Mouse (Mus musculus): ENCODE data around the gene Ubap1l. TPM values are rescaled to one million over a fixed set of nuclear protein-coding genes. Genes with fewer than 3 reads are reported as not detected.

Ubap1l gene
- polyA plus RNA-seq, 1 experiment from 2014 or later, result 0.47 TPM

GRCm38 (mm10) chr9:65382031-65382750 lies 21.4 kb downstream of the Ubap1l start:
- no peaks in the 10 kb centered on the region for H3K36me3 ChIP-seq (ENCODE audit: control insufficient read depth, insufficient read depth, low read length)
- 75% methylated on average over 6 of the region's 6 CpGs for WGBS
- H3K4me2 ChIP-seq (ENCODE audit: low read depth, severe bottlenecking), result no peak overlapping the region
- no peaks in the 10 kb centered on the region for H3K9me3 ChIP-seq (ENCODE audit: control insufficient read depth, low read length)
- no peak overlapping the region for H3K9ac ChIP-seq (ENCODE audit: low read length)
- DNase-seq (ENCODE audit: low spot score), result no peak
- no peaks in the 10 kb centered on the region for H3K4me1 ChIP-seq (ENCODE audit: control insufficient read depth, insufficient read depth, low read length)
- H3K4me3 ChIP-seq (ENCODE audit: low read depth, low read length), result no peak overlapping the region
- H3K27me3 ChIP-seq (ENCODE audit: control insufficient read depth, insufficient read depth, low read length), result no peaks in the 10 kb centered on the region
- ATAC-seq (ENCODE audit: insufficient number of reproducible peaks, low FRiP score, low TSS enrichment, low read depth), result no peak
- H3K27ac ChIP-seq (replicated peaks; ENCODE audit: low read depth, low read length), result no peak overlapping the region

GRCm38 (mm10) chr9:65382751-65383097 lies 21.9 kb downstream of the Ubap1l start:
- H3K4me2 ChIP-seq (ENCODE audit: low read depth, severe bottlenecking), result no peak overlapping the region
- H3K27ac ChIP-seq (replicated peaks; ENCODE audit: low read depth, low read length), result no peak overlapping the region
- no peaks in the 10 kb centered on the region for H3K27me3 ChIP-seq (ENCODE audit: control insufficient read depth, insufficient read depth, low read length)
- no peaks in the 10 kb centered on the region for H3K9me3 ChIP-seq (ENCODE audit: control insufficient read depth, low read length)
- H3K36me3 ChIP-seq (ENCODE audit: control insufficient read depth, insufficient read depth, low read length), result no peaks in the 10 kb centered on the region
- H3K4me3 ChIP-seq (ENCODE audit: low read depth, low read length), result no peak overlapping the region
- no peak overlapping the region for H3K9ac ChIP-seq (ENCODE audit: low read length)
- WGBS, result 58% methylated on average over 3 of the region's 3 CpGs
- no peaks in the 10 kb centered on the region for H3K4me1 ChIP-seq (ENCODE audit: control insufficient read depth, insufficient read depth, low read length)
- DNase-seq (ENCODE audit: low spot score) (no peak), ATAC-seq (ENCODE audit: insufficient number of reproducible peaks, low FRiP score, low TSS enrichment, low read depth) (no peak)

- no peak overlapping the region for H3K4me3 ChIP-seq (ENCODE audit: low read depth, low read length)
- 32% methylated on average over 3 of the region's 3 CpGs for WGBS
- H3K4me2 ChIP-seq (ENCODE audit: low read depth, severe bottlenecking), result no peak overlapping the region
- no peak overlapping the region for H3K9ac ChIP-seq (ENCODE audit: low read length)
- no peak overlapping the region for H3K27ac ChIP-seq (replicated peaks; ENCODE audit: low read depth, low read length)
- no peak for ATAC-seq (ENCODE audit: insufficient number of reproducible peaks, low FRiP score, low TSS enrichment, low read depth)
- H3K9me3 ChIP-seq (ENCODE audit: control insufficient read depth, low read length), result no peaks in the 10 kb centered on the region
- DNase-seq (ENCODE audit: low spot score), result no peak
- no peaks in the 10 kb centered on the region for H3K27me3 ChIP-seq (ENCODE audit: control insufficient read depth, insufficient read depth, low read length)
- no peaks in the 10 kb centered on the region for H3K4me1 ChIP-seq (ENCODE audit: control insufficient read depth, insufficient read depth, low read length)
- H3K36me3 ChIP-seq (ENCODE audit: control insufficient read depth, insufficient read depth, low read length), result no peaks in the 10 kb centered on the region
Observed at GRCm38 (mm10) chr9:65384276-65384675, 23.4 kb downstream of the Ubap1l start.

- H3K4me1 ChIP-seq (ENCODE audit: control insufficient read depth, insufficient read depth, low read length), result no peaks in the 10 kb centered on the region
- H3K4me3 ChIP-seq (ENCODE audit: low read depth, low read length), result no peak overlapping the region
- WGBS, result 16% methylated on average over 8 of the region's 8 CpGs
- no peaks in the 10 kb centered on the region for H3K36me3 ChIP-seq (ENCODE audit: control insufficient read depth, insufficient read depth, low read length)
- ATAC-seq (ENCODE audit: insufficient number of reproducible peaks, low FRiP score, low TSS enrichment, low read depth) (no peak), DNase-seq (ENCODE audit: low spot score) (no peak)
- no peak overlapping the region for H3K4me2 ChIP-seq (ENCODE audit: low read depth, severe bottlenecking)
- peaks cover 4% of the 10 kb centered on the region for H3K9me3 ChIP-seq (ENCODE audit: control insufficient read depth, low read length)
- H3K27ac ChIP-seq (replicated peaks; ENCODE audit: low read depth, low read length), result no peak overlapping the region
- H3K27me3 ChIP-seq (ENCODE audit: control insufficient read depth, insufficient read depth, low read length), result peaks cover 17% of the 10 kb centered on the region
- no peak overlapping the region for H3K9ac ChIP-seq (ENCODE audit: low read length)
Observed at GRCm38 (mm10) chr9:65386373-65387140, 25.7 kb downstream of the Ubap1l start.

GRCm38 (mm10) chr9:65390752-65391612 lies 30.1 kb downstream of the Ubap1l start:
- H3K27me3 ChIP-seq (ENCODE audit: control insufficient read depth, insufficient read depth, low read length), result peaks cover 30% of the 10 kb centered on the region
- ATAC-seq (ENCODE audit: insufficient number of reproducible peaks, low FRiP score, low TSS enrichment, low read depth) (0 out of 2 replicates have a peak, but pooled peaks have one; percentile 13), DNase-seq (ENCODE audit: low spot score) (peak; percentile 52)
- WGBS, result 16% methylated on average over 96 of the region's 96 CpGs
- peaks cover 4% of the 10 kb centered on the region for H3K9me3 ChIP-seq (ENCODE audit: control insufficient read depth, low read length)
- H3K4me3 ChIP-seq (ENCODE audit: low read depth, low read length), result peak overlapping the region; percentile 40
- no peak overlapping the region for H3K27ac ChIP-seq (replicated peaks; ENCODE audit: low read depth, low read length)
- no peaks in the 10 kb centered on the region for H3K4me1 ChIP-seq (ENCODE audit: control insufficient read depth, insufficient read depth, low read length)
- no peaks in the 10 kb centered on the region for H3K36me3 ChIP-seq (ENCODE audit: control insufficient read depth, insufficient read depth, low read length)
- H3K4me2 ChIP-seq (ENCODE audit: low read depth, severe bottlenecking), result peak overlapping the region; percentile 66
- H3K9ac ChIP-seq (ENCODE audit: low read length), result peak overlapping the region; percentile 41

GRCm38 (mm10) chr9:65391613-65391964 lies 30.7 kb downstream of the Ubap1l start, which contains the start of gene Kbtbd13:
Kbtbd13 (minus strand) TSS chr9:65391652.
- Histone ChIP-seq H3K9ac (ENCODE audit: low read length) (peak within 1 kb of the TSS; percentile 41), H3K36me3 (ENCODE audit: control insufficient read depth, insufficient read depth, low read length) (no peaks in the 10 kb centered on the region), H3K4me3 (ENCODE audit: low read depth, low read length) (peak within 1 kb of the TSS; percentile 40), H3K27ac (replicated peaks; ENCODE audit: low read depth, low read length) (no peak within 1 kb of the TSS), H3K4me1 (ENCODE audit: control insufficient read depth, insufficient read depth, low read length) (no peaks in the 10 kb centered on the region), H3K27me3 (ENCODE audit: control insufficient read depth, insufficient read depth, low read length) (peaks cover 30% of the 10 kb centered on the region), H3K4me2 (ENCODE audit: low read depth, severe bottlenecking) (peak within 1 kb of the TSS; percentile 66), H3K9me3 (ENCODE audit: control insufficient read depth, low read length) (peaks cover 4% of the 10 kb centered on the region)
- 35% methylated on average over 8 of the region's 8 CpGs for WGBS
- ATAC-seq (ENCODE audit: insufficient number of reproducible peaks, low FRiP score, low TSS enrichment, low read depth) (no peak), DNase-seq (ENCODE audit: low spot score) (no peak)

GRCm38 (mm10) chr9:65392638-65393364 lies 32.0 kb downstream of the Ubap1l start:
- no peak overlapping the region for H3K4me3 ChIP-seq (ENCODE audit: low read depth, low read length)
- peak; percentile 83 for DNase-seq (ENCODE audit: low spot score)
- peaks cover 30% of the 10 kb centered on the region for H3K27me3 ChIP-seq (ENCODE audit: control insufficient read depth, insufficient read depth, low read length)
- H3K4me1 ChIP-seq (ENCODE audit: control insufficient read depth, insufficient read depth, low read length), result no peaks in the 10 kb centered on the region
- WGBS, result 30% methylated on average over 6 of the region's 6 CpGs
- H3K4me2 ChIP-seq (ENCODE audit: low read depth, severe bottlenecking), result no peak overlapping the region
- no peak overlapping the region for H3K27ac ChIP-seq (replicated peaks; ENCODE audit: low read depth, low read length)
- no peak for ATAC-seq (ENCODE audit: insufficient number of reproducible peaks, low FRiP score, low TSS enrichment, low read depth)
- peaks cover 4% of the 10 kb centered on the region for H3K9me3 ChIP-seq (ENCODE audit: control insufficient read depth, low read length)
- no peaks in the 10 kb centered on the region for H3K36me3 ChIP-seq (ENCODE audit: control insufficient read depth, insufficient read depth, low read length)
- no peak overlapping the region for H3K9ac ChIP-seq (ENCODE audit: low read length)

- 63% methylated on average over 2 of the region's 2 CpGs for WGBS
- no peak for ATAC-seq (ENCODE audit: insufficient number of reproducible peaks, low FRiP score, low TSS enrichment, low read depth)
- no peak for DNase-seq (ENCODE audit: low spot score)
- H3K9ac ChIP-seq (ENCODE audit: low read length), result no peak overlapping the region
- no peaks in the 10 kb centered on the region for H3K4me1 ChIP-seq (ENCODE audit: control insufficient read depth, insufficient read depth, low read length)
- H3K27ac ChIP-seq (replicated peaks; ENCODE audit: low read depth, low read length), result no peak overlapping the region
- H3K27me3 ChIP-seq (ENCODE audit: control insufficient read depth, insufficient read depth, low read length), result peaks cover 30% of the 10 kb centered on the region
- no peaks in the 10 kb centered on the region for H3K36me3 ChIP-seq (ENCODE audit: control insufficient read depth, insufficient read depth, low read length)
- no peak overlapping the region for H3K4me3 ChIP-seq (ENCODE audit: low read depth, low read length)
- no peak overlapping the region for H3K4me2 ChIP-seq (ENCODE audit: low read depth, severe bottlenecking)
- peaks cover 4% of the 10 kb centered on the region for H3K9me3 ChIP-seq (ENCODE audit: control insufficient read depth, low read length)
Observed at GRCm38 (mm10) chr9:65393606-65394005, 32.8 kb downstream of the Ubap1l start.

All from limb, embryonic 11.5 days (tissue).